Mouse (Mus musculus) activated CD4-positive, CD25-positive, alpha-beta regulatory T cell, adult 4 months (primary cell): ENCODE results near the gene Tcf7l1. TPM values are rescaled to one million over a fixed set of nuclear protein-coding genes. Genes with fewer than 3 reads are reported as not detected.

ENCODE experiments used
- ATAC-seq: one replicate; pipeline ENCODE4 v1.8.0; 2017
- polyA plus RNA-seq, 2 experiments: library from polyadenylated mRNA; unstranded; fragments of 100-300 nt; shearing (Covaris generic); gene quantifications; one replicate each; pipeline ENCODE4 v1.2.1; 2017

The Tcf7l1 gene
- polyA plus RNA-seq, 2 experiments from 2014 or later: 0.40 to 0.75 TPM

DNA sequence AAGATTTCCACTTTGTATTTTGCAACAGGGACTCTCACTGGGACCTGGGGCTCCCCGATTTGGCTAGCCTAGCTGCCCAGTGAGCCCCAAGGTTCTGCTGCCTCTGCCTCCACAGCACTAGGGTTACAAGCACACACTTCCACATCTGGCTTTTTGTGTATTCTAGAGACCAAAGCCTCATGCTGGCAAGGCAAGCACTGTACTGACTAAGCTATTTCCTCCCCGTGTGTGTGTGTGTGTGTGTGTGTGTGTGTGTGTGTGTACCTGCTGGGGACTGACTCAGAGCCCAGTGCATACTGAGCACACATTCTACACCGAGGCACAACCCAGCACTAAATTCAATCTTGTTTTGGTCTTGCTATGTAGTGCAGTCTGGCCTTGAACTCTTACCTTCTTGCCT is 202.4 kb downstream of the Tcf7l1 start:
- no peak for ATAC-seq

- ATAC-seq: no peak
Measured at GRCm38 (mm10) chr6:72584154-72584553, 204.9 kb downstream of the Tcf7l1 start.

GRCm38 (mm10) chr6:72583211-72583839 is 205.7 kb downstream of the Tcf7l1 start:
- ATAC-seq: no peak

DNA sequence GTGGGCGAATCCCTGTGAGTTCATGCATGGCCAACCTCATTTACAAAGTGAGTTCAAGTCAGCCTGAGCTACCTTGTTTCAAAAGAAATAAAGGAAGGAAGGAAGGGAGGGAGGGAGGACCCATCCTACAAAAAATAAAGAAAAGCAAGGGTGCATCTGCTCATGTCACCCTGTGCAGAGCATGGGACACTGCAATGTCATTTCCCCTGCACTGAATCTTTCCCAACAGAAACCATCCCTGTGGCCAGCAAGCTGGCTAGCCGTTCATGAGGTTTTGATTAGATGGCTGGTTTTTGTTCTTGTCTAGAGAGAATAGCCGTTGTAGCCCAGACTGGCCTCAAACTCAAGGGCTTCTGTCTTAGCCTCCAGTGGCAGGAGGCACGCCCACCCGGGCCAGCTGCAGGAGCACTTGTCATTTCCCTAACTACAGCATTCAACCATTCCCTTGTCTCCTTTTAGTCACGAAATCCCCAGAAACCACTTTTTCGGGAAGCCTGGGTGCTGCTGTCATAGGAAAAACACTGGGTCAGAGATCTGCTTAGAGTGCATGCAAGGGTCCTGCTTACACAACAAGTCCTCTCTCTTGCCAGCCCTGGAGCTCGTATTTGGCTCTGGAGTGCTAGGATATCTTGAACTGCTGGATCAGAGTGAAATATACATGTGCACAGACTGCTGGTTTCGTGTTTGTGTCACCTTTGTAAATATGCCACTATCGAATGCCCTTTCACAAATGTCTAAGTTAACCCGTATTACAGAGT is 207.2 kb downstream of the Tcf7l1 start:
- ATAC-seq: no peak

Other genes with a start within 250 kb of the Tcf7l1 start
- gene Capg, start 244.9 kb downstream of the Tcf7l1 start, polyA plus RNA-seq: 100 to 1,000 TPM; 595 to 746 TPM
- gene Elmod3, start 190.8 kb downstream of the Tcf7l1 start, polyA plus RNA-seq: 10 to 100 TPM; 15.3 to 19.5 TPM
- gene Retsat, start 190.8 kb downstream of the Tcf7l1 start, polyA plus RNA-seq: 1 to 10 TPM; 2.7 to 4.1 TPM
- gene Tgoln1, start 172.3 kb downstream of the Tcf7l1 start, polyA plus RNA-seq: 10 to 100 TPM; 90.9 to 97.8 TPM
- gene Kcmf1, start 110.7 kb upstream of the Tcf7l1 start, polyA plus RNA-seq: 10 to 100 TPM; 10.1 to 12.0 TPM
- 1,000 to 10,000 TPM; 4,284 to 5,100 TPM for gene Tmsb10, start 169.5 kb upstream of the Tcf7l1 start, polyA plus RNA-seq